Mouse (Mus musculus) embryo, embryonic 11.5 days (tissue): ENCODE measurements around the gene Tex47.
A peak's percentile ranks its signal among the peaks of the same experiment; 100 is the strongest.

Source experiments
- DNase-seq: peaks from one replicate; pipeline ENCODE4 v3.0.0-alpha.2; 2012; ENCODE audit warnings: low read depth, low spot score

The Tex47 gene

GRCm38 (mm10) chr5:7303819-7304218, at the start of gene Tex47:
TSS of gene Tex47 (plus strand) at chr5:7304119.
- no peak for DNase-seq

- no peak for DNase-seq
These were observed 27.1 kb upstream of the Tex47 start for GRCm38 (mm10) chr5:7276659-7277455.

DNA sequence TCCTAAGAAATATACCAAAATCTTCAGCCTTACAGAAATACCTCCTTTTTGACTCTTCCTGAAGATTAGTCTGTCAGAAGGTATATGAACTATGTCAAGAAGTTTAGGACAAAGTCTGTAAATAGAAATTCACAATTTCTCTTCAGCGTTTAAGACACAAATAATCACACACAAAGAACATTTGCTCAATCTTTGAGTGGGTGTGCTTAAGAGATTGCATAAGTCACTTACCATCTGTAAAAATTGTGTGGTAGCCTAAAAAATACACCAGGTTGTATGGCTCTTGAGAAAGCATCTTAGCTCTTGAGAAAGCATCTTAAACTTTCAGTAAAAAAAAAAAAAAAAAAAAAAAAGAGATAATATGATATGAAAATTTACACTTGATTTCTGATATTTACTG, 19.6 kb upstream of the Tex47 start:
- DNase-seq: no peak

DNA sequence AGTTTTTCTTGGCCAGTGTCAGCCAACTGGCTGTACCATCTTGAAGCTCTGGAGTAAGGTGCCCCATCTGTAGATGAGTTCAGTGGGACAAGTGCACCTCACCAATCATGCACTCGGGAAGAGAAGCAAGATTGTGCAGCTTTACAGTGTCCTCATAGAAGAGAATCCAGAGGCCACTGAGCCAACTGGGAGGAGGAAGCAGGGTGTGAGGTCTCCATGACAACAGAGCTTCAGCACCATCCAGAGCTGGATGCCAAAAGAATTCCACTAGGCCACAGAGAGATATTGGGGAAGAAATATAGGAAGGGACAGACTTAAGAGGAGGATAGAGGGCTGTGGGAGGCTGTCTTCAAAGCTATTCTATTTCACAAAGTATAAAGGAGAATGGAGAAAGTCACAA, 950 bp upstream of the Tex47 start:
- DNase-seq: no peak

- no peak for DNase-seq
These were observed 21.7 kb downstream of the Tex47 start for GRCm38 (mm10) chr5:7325594-7325993.

- peak; percentile 22 for DNase-seq
These were observed 40.5 kb downstream of the Tex47 start, which contains the start of gene Zfp804b for GRCm38 (mm10) chr5:7344145-7345010. TSS of gene Zfp804b (minus strand) at chr5:7344756.

DNA sequence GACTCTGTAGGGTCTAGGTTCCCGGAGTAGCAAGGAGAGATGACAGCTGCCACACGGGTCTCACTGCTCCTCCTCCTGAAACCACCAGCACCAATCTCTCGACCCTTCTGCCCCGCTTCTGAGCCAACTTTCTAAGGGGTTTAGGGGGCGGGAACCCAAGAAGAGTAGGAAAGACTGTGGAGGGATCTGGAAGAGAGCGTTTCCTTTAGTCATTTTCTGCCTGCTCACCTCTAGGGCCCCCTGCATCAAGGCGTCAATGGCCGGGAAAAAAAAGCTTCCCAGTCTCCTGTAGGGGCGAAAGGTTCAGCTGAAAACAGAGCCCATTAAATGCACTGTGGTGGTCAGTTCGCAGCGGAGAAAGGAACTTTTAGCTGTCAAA, 41.1 kb downstream of the Tex47 start:
- no peak for DNase-seq
